Mouse (Mus musculus) neural tube, embryonic 12.5 days (tissue): ENCODE data around the gene Cacna1i. TPM values are rescaled to one million over a fixed set of nuclear protein-coding genes. Genes with fewer than 3 reads are reported as not detected.

Experiments used
- ATAC-seq: fragments of 200-750 bp; cut with Nextera tagmentation; 2 replicates; pipeline ENCODE4 v1.8.0; 2017; ENCODE audit warnings: low read depth, mild to moderate bottlenecking, moderate TSS enrichment, moderate library complexity; ENCODE audit not compliant: low FRiP score
- H3K27ac ChIP-seq: fragments of 300-500 bp; sonication (generic); 2 replicates; pipeline ENCODE4 v1.5.1; 2016
- H3K27me3 ChIP-seq: fragments of 300-500 bp; sonication (generic); replicated peaks from 2 replicates; pipeline ENCODE4 v1.6.1; 2016; ENCODE audit warnings: mild to moderate bottlenecking
- H3K36me3 ChIP-seq: fragments of 300-500 bp; sonication (generic); 2 replicates; pipeline ENCODE4 v1.6.1; 2016; ENCODE audit warnings: mild to moderate bottlenecking
- H3K4me1 ChIP-seq: fragments of 300-500 bp; sonication (generic); 2 replicates; pipeline ENCODE4 v1.6.1; 2016
- H3K4me2 ChIP-seq: fragments of 300-500 bp; sonication (generic); replicated peaks from 2 replicates; pipeline ENCODE4 v1.6.1; 2016; ENCODE audit warnings: mild to moderate bottlenecking
- H3K4me3 ChIP-seq: fragments of 300-500 bp; sonication (generic); 2 replicates; pipeline ENCODE4 v1.5.1; 2016
- H3K9ac ChIP-seq: fragments of 300-500 bp; sonication (generic); 2 replicates; pipeline ENCODE4 v1.6.1; 2016; ENCODE audit warnings: mild to moderate bottlenecking
- H3K9me3 ChIP-seq: fragments of 300-500 bp; sonication (generic); 2 replicates; pipeline ENCODE4 v1.6.1; 2016; ENCODE audit warnings: mild to moderate bottlenecking
- WGBS: fragments of 180-500 bp; shearing (Covaris S2); methylation state at CpG from one replicate; pipeline ENCODE4 v1.1.7; 2016; 5-methylcytosine and 5-hydroxymethylcytosine counted together
- polyA plus RNA-seq: library from polyadenylated mRNA; unstranded; fragments of >200 nt; fragmentation: Nextera tagmentation; extraction: Ambion mirVana; gene quantifications from 2 replicates; pipeline ENCODE4 v1.2.1, GENCODE M21; 2016

Gene Cacna1i
- polyA plus RNA-seq, 1 experiment from 2014 or later: 0.25 TPM

DNA sequence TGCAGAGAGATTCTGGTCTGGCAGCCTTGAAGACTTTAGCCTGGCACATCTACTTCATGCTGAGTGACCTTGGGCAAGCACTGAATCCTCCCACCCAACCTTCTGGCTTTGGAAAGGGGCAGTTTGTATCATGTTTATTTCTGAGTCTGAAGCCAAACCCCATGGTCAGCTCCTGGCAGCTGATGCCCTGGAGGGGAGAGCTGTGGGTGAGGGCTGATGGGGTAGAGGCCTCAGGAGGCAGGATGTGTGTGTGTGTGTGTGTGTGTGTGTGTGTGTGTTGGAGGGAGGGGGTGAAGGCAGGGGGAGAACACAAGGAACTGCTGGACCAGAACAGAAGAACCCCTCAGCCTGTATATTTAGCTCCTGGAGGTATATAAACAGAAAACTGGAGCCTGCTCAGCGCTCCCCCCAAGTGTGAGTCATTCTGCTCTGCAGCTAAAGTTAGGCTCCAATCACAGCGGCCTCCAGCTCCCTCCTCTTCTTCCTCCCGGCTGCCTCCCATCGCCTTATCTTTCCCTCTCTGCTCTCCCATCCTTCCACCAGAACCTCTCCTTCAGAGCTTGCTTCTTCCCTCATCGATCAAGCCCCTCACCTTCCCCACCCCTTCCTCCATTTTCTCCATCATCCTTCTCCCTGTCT, 8.8 kb upstream of the Cacna1i start:
- Histone ChIP-seq H3K9me3 (no peaks in the 10 kb centered on the region), H3K4me2 (no peak overlapping the region), H3K4me1 (peaks cover 5% of the 10 kb centered on the region; the same call in 1 of the 2 replicates), H3K36me3 (no peaks in the 10 kb centered on the region), H3K27me3 (peaks cover 11% of the 10 kb centered on the region), H3K9ac (no peak overlapping the region), H3K27ac (no peak overlapping the region), H3K4me3 (no peak overlapping the region)
- WGBS: 73% methylated on average over 5 of the region's 5 CpGs
- ATAC-seq: no peak

DNA sequence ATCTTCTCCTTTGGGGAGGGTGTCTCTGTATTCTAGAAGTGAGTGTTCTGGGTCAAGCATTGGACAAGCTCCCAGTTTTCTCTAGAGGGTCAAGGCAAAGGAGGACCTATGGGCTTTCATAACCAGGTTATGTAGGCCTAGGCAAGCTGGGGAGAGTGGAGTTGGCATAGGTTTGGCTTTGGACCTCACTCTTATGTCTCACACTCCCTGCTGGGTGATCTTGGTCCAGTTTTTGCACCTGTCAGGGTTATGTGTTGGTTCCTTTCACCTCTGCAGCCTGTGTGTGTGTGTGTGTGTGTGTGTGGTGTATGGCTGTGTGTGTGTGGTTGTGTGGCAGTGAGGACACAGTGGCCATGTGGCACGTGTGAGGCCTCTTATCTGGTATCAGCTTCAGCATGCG, 8.0 kb upstream of the Cacna1i start:
- WGBS: 83% methylated on average over 2 of the region's 2 CpGs
- no peak overlapping the region for H3K9ac ChIP-seq
- no peak overlapping the region for H3K4me2 ChIP-seq
- H3K27me3 ChIP-seq: peaks cover 9% of the 10 kb centered on the region
- no peaks in the 10 kb centered on the region for H3K9me3 ChIP-seq
- no peak for ATAC-seq
- no peak overlapping the region for H3K4me3 ChIP-seq
- H3K4me1 ChIP-seq: peaks cover 5% of the 10 kb centered on the region; the same call in 1 of the 2 replicates
- H3K27ac ChIP-seq: no peak overlapping the region
- no peaks in the 10 kb centered on the region for H3K36me3 ChIP-seq

- no peak overlapping the region for H3K27ac ChIP-seq
- no peaks in the 10 kb centered on the region for H3K9me3 ChIP-seq
- no peaks in the 10 kb centered on the region for H3K36me3 ChIP-seq
- H3K27me3 ChIP-seq: peaks cover 25% of the 10 kb centered on the region
- no peak for ATAC-seq
- 24% methylated on average over 6 of the region's 6 CpGs for WGBS
- H3K4me3 ChIP-seq: no peak overlapping the region
- H3K4me1 ChIP-seq: peaks cover 5% of the 10 kb centered on the region; the same call in 1 of the 2 replicates
- no peak overlapping the region for H3K4me2 ChIP-seq
- no peak overlapping the region for H3K9ac ChIP-seq
Measured at GRCm38 (mm10) chr15:80280646-80281045, 6.4 kb upstream of the Cacna1i start.

DNA sequence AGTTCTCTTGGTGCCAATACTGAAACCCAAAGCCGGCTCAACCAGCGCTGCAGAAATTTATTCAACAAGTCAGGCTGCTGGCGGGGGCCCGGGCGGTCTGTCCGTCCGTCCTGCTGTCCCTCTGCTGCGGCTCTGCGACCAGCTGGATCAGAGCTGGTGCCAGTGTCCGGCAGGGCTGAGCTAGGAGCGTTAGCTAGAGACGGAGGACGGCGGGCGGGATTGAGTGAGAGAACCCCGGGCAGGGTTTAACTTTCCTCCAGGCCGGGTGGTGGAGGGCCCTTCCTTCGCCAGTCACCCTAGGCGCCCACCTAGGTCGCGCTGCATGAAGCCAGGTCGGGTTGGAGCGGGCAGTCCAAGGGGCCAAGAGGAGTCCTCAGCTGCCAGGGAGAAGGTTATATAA, 998 bp downstream of the Cacna1i start:
- ATAC-seq: no peak
- H3K9me3 ChIP-seq: no peaks in the 10 kb centered on the region
- no peak overlapping the region for H3K27ac ChIP-seq
- H3K36me3 ChIP-seq: no peaks in the 10 kb centered on the region
- 2% methylated on average over 23 of the region's 23 CpGs for WGBS
- H3K4me1 ChIP-seq: peaks cover 8% of the 10 kb centered on the region; the same call in 1 of the 2 replicates
- H3K4me2 ChIP-seq: peak overlapping the region; percentile 86
- peak overlapping the region; percentile 60 for H3K9ac ChIP-seq
- peak overlapping the region; percentile 52 for H3K4me3 ChIP-seq
- peaks cover 71% of the 10 kb centered on the region for H3K27me3 ChIP-seq

GRCm38 (mm10) chr15:80289436-80289835, 2.4 kb downstream of the Cacna1i start:
- Histone ChIP-seq H3K36me3 (no peaks in the 10 kb centered on the region), H3K27me3 (peaks cover 64% of the 10 kb centered on the region), H3K4me3 (no peak overlapping the region), H3K9me3 (no peaks in the 10 kb centered on the region), H3K27ac (no peak overlapping the region), H3K4me2 (no peak overlapping the region), H3K9ac (no peak overlapping the region), H3K4me1 (peaks cover 8% of the 10 kb centered on the region; the same call in 1 of the 2 replicates)
- ATAC-seq: no peak
- WGBS: 8% methylated on average over 10 of the region's 10 CpGs

- Histone ChIP-seq H3K4me3 (no peak overlapping the region), H3K36me3 (no peaks in the 10 kb centered on the region), H3K4me2 (no peak overlapping the region), H3K4me1 (no peaks in the 10 kb centered on the region), H3K9me3 (no peaks in the 10 kb centered on the region), H3K27ac (no peak overlapping the region), H3K27me3 (no peaks in the 10 kb centered on the region), H3K9ac (no peak overlapping the region)
- 92% methylated on average over 1 of the region's 1 CpGs for WGBS
- no peak for ATAC-seq
Measured at GRCm38 (mm10) chr15:80297146-80297545, 10.1 kb downstream of the Cacna1i start.

- Histone ChIP-seq H3K9ac (no peak overlapping the region), H3K9me3 (no peaks in the 10 kb centered on the region), H3K27ac (no peak overlapping the region), H3K4me1 (no peaks in the 10 kb centered on the region), H3K27me3 (no peaks in the 10 kb centered on the region), H3K36me3 (no peaks in the 10 kb centered on the region), H3K4me2 (no peak overlapping the region), H3K4me3 (no peak overlapping the region)
- no peak for ATAC-seq
- 74% methylated on average over 14 of the region's 14 CpGs for WGBS
Measured at GRCm38 (mm10) chr15:80303779-80304178, 16.7 kb downstream of the Cacna1i start.

GRCm38 (mm10) chr15:80304188-80304587, 17.1 kb downstream of the Cacna1i start:
- WGBS: 73% methylated on average over 12 of the region's 12 CpGs
- no peaks in the 10 kb centered on the region for H3K9me3 ChIP-seq

GRCm38 (mm10) chr15:80306146-80306545, 19.1 kb downstream of the Cacna1i start:
- Histone ChIP-seq H3K9me3 (no peaks in the 10 kb centered on the region), H3K4me1 (no peaks in the 10 kb centered on the region), H3K36me3 (no peaks in the 10 kb centered on the region), H3K4me3 (no peak overlapping the region), H3K9ac (no peak overlapping the region), H3K4me2 (no peak overlapping the region), H3K27ac (no peak overlapping the region), H3K27me3 (no peaks in the 10 kb centered on the region)
- no peak for ATAC-seq
- 60% methylated on average over 8 of the region's 8 CpGs for WGBS

More at GRCm38 (mm10) chr15:80304188-80304587, 17.1 kb downstream of the Cacna1i start:
- ATAC-seq: no peak
- H3K9ac ChIP-seq: no peak overlapping the region
- no peak overlapping the region for H3K4me2 ChIP-seq
- no peaks in the 10 kb centered on the region for H3K4me1 ChIP-seq
- no peak overlapping the region for H3K27ac ChIP-seq
- no peak overlapping the region for H3K4me3 ChIP-seq
- no peaks in the 10 kb centered on the region for H3K36me3 ChIP-seq
- no peaks in the 10 kb centered on the region for H3K27me3 ChIP-seq

GRCm38 (mm10) chr15:80314731-80315130, 27.7 kb downstream of the Cacna1i start:
- peaks cover 19% of the 10 kb centered on the region for H3K4me1 ChIP-seq
- no peaks in the 10 kb centered on the region for H3K27me3 ChIP-seq
- no peak overlapping the region for H3K27ac ChIP-seq
- no peak overlapping the region for H3K9ac ChIP-seq
- H3K9me3 ChIP-seq: no peaks in the 10 kb centered on the region
- peak; percentile 52; the same call in 1 of the 2 replicates for ATAC-seq
- WGBS: 32% methylated on average over 7 of the region's 7 CpGs
- H3K4me2 ChIP-seq: peak overlapping the region; percentile 20; the same call in 1 of the 2 replicates
- H3K4me3 ChIP-seq: no peak overlapping the region
- H3K36me3 ChIP-seq: no peaks in the 10 kb centered on the region

DNA sequence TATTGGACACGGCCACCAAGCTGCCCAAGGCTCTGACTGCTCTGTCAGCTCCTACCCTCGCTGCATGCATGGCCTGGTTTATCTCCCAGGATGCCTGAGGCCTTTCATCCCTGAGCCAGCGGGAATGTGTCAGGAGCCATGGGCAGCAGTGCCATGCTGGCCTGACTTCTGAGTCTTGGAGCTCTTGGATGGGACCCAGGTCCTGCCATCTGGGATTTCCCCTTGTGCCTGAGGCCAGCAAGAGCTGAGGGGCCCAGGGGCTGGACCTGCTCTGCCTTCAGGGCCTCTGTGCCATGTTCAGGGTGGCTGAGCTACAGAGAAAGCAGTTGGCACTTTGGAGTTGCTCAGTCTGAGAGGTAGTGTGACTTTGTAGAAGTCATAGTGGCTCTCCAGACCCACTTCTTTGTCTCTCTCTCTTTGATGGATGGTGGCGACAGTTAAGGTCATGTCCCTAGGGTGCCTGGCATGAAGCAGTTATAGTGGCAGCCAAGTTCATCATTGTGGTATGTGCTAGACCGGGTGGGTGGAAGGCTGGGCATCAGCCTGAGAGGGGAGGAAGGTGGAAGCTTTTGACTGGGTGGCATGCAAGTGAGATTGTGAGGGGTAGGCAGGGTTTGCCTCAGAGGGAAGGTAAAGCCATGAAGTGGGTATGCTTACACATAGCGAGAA, 30.1 kb downstream of the Cacna1i start:
- H3K27me3 ChIP-seq: no peaks in the 10 kb centered on the region
- H3K9me3 ChIP-seq: no peaks in the 10 kb centered on the region
- no peak overlapping the region for H3K4me3 ChIP-seq
- H3K9ac ChIP-seq: no peak overlapping the region
- no peak overlapping the region for H3K27ac ChIP-seq
- no peak overlapping the region for H3K4me2 ChIP-seq
- peaks cover 19% of the 10 kb centered on the region for H3K4me1 ChIP-seq
- WGBS: 90% methylated on average over 6 of the region's 6 CpGs
- ATAC-seq: no peak
- no peaks in the 10 kb centered on the region for H3K36me3 ChIP-seq

DNA sequence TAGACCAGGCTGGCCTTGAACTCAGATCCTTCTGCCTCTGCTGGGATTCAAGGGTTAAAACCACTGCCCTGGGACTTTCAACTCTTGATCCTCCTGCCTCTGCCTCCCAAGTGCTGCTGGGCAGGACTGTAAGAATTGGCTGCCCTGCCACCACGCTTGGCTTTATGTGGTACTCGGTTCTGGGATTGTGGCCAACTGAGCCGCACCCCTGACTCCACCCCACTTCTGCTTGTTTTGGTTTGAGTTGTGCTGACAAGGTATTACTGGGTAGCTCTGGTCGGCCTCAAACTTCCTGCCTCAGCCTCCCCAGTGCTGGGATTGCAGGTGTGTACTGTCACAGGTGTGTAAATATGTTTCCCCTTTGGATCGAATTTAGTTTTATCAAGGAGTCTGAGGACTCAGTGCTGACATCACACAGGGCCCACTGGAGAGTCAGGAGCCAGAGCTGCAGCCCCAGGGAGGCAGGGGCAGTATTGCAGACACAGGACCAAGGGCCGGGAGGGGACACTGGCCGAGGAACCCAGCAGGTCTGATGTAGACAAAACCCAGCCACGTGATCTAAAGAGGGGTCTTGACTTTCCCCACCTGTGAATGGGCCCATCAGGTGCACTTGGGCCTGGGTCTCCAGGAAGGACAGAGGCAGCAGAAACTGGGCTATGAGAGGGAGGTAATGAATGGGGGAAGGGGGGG, 30.9 kb downstream of the Cacna1i start:
- Histone ChIP-seq H3K36me3 (no peaks in the 10 kb centered on the region), H3K9me3 (no peaks in the 10 kb centered on the region), H3K4me1 (peaks cover 19% of the 10 kb centered on the region), H3K9ac (no peak overlapping the region), H3K27me3 (no peaks in the 10 kb centered on the region), H3K27ac (no peak overlapping the region), H3K4me3 (no peak overlapping the region), H3K4me2 (no peak overlapping the region)
- no peak for ATAC-seq
- 68% methylated on average over 8 of the region's 8 CpGs for WGBS
